Mouse (Mus musculus): ENCODE measurements around the gene Rgcc.

- TF ChIP-seq CTCF (IDR thresholded peaks at IDR 0.05; ENCODE audit: low read depth) (no peak), EP300 (optimal IDR thresholded peaks at IDR 0.05) (no peak)
Observed at GRCm38 (mm10) chr14:79291629-79292028, 9.8 kb downstream of the Rgcc start.
